Mouse (Mus musculus): ENCODE measurements around the gene Enpp7.
A peak's percentile ranks its signal among the peaks of the same experiment; 100 is the strongest.

Enpp7 gene

DNA sequence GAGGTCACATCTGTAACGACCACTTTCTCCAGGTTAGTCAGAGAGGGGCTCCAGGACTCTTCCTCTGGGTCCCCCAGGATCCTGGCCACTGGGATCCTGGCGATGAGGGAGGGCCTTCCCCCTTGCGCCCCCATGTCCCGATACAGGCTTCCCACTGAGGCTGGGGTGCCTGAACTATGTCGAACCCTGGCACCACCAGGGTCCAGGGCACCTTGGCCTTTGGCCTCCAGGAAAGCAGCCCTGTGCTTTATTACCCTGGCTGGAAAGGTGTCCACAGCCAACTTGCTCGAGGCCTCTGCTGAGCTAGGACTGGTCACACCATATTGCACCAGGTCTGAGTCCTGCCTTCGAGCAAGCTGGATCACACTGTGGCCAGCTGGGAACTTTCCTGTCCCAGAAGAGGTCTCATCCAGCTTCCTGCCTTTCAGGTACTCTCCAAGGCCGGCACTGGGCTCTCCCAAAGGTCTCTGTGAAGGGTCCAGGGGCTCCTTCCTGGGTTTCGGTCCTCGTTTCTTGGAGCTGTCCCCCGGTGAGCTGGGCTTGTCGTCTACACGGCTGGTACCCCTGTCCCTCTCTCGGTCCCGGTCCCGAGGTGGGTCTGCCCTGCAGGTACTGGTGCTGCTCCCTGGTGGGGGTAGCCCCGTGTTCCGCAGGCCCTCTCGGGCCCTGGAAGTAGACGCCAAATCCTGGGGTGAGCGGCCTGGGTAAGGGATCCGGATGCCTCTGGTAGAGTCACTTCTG lies 50.9 kb downstream of the Enpp7 start:
- no peak for TF ChIP-seq GATA4 (IDR thresholded peaks at IDR 0.05; ENCODE audit: insufficient replicate concordance, low read length)

DNA sequence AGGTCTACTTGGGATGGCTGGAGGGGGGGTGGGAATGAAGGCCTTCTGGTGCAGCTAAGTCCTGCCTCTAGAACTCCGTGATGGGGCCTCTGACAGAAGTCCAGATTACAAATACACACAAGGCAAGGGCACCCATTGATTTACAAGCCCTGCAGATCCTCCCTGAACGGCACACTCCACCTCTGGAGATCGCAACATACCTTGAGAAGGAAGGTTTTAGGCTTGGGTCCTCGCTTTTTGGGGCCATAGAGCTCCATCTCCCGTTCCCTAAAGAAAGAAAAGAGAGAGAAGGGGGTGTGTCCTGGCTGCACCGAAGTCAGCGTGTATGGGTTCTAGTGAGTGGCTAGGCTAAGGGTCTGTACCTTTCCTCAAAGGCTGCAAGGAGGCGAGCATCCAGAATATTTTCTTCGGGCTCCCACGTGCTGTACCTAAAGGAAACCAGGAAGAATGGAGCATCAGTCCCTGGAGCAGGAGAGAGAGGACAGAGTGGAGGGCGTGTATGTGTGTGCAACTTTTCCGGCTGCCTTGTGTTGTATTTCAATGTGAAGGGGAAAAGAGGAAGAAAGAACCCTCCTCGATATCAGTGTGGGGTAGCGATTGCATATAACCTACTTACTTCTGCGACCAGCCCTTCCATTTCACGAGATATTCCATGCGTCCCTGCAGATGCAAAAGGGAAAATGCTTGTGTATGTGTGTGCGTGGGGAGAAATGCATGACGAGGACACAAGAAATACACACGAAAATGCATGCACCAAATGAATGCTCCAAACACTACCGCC lies 51.9 kb downstream of the Enpp7 start:
- TF ChIP-seq GATA4 (IDR thresholded peaks at IDR 0.05; ENCODE audit: insufficient replicate concordance, low read length), result no peak

DNA sequence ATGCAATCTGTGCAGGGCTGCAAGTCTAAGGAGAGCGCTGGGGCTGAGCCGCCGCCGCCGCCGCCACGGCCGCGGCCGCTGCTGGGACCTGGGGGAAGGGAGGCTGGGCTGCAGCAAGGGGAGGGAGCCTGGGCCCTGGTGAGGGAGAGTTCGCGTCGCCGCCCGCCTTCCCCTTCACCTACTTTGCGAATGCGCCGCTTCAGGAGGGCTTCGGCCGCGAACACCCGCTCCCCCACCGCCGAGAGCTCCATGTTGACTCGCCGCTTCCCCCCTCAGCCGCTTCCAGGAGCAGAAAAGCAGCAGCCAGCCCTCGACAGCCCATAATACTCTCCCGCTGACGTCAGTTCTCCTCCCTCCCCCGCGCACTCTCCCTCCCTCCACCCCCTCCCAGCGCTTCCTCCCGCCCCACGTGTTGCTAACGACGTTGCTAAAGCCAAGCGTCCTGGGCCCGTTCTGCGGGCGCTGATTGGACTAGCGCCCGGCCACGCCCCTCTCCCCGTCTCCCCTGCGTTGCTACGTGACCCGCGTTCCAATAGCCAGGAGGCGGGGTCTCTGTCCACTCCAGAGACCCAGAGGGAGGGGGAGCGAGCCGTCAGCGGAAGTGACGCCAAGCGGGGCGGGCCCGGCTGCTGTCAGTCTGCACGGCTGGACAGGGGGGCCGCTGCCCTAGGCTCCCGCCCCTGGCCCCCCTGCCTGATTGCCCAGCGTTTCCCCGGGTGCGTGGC lies 52.8 kb downstream of the Enpp7 start, which contains the start of gene Cbx8:
Gene Cbx8, minus strand, starts transcription at position 370 of the 725 bp plus-strand sequence.
- TF ChIP-seq GATA4 (IDR thresholded peaks at IDR 0.05; ENCODE audit: insufficient replicate concordance, low read length), result no peak

DNA sequence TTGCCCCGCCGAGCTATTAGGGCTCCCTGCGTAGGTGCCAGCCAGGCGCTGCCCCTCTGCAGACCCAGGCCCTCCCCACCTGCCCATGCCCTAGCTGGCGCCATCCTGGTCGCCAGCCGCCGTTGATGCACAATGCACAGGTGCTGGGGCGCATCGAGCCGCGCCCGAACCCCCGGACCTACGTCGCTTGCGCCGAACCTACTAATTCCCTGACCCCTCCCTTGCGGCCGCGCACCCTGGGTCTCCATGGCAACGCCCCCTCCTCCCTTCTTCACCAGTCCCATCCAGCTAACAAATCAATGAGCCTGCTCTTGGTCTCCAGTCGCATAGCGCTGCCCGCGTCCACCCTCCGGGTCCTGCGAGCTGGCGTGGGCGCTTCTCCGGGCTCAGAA lies 53.3 kb downstream of the Enpp7 start:
- TF ChIP-seq GATA4 (IDR thresholded peaks at IDR 0.05; ENCODE audit: insufficient replicate concordance, low read length), result peak; percentile 12; the same call in 1 of the 2 replicates

- no peak for TF ChIP-seq GATA4 (IDR thresholded peaks at IDR 0.05; ENCODE audit: insufficient replicate concordance, low read length)
These were observed 53.9 kb downstream of the Enpp7 start for GRCm38 (mm10) chr11:119041750-119042465.

Measured in liver, adult (tissue).